Mouse (Mus musculus): ENCODE data around the gene Zpbp2. TPM values are rescaled to one million over a fixed set of nuclear protein-coding genes. Genes with fewer than 3 reads are reported as not detected.

The Zpbp2 gene
- total RNA-seq, 1 experiment, result 0.22 TPM

DNA sequence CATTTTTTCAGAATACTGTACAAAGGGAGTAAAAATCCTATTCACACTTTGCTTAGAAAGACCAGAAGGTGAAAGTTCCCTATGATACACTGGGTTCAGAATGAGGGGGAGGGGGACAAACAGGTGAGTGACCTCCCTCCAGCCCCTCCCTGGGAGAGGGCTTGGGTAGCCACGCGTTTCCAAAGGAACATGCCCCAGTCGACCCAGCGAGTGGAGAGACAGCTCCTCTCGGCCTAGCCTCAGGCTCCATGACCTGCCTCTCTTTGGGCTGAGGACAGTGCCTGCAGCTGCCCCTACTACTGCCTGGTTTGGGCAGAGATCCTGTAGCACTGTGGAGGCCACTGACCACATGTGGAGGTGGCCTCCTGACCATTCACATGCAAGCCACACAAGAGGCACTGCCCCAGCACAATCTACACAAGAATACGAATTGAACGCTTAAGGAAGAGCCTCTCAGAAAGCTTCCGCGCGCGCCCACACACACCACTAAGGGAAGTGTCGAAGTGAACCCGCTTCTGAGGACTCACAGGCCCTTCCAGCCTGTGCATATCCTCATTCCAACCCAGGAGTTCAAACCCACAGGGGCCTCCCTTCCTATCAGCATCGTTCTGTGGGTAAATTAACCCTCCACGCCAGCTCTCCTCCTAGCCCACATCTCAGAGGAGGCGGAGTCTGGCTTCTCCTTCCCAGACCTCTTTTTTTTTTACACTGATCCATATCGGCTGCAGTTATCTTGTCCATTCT is 30.6 kb downstream of the Zpbp2 start:
- in situ Hi-C loops (cut with MboI; ENCODE audit: low sequenced_read_pairs in 2 of 2, unreplicated experiment in 2 of 2), result no loop called here
- Histone ChIP-seq H3K4me1 (ENCODE audit: control insufficient read depth in 2 of 2, insufficient read depth in 2 of 2, low read length in 2 of 2, poor library complexity in 1 of 2) (peaks cover 6 to 34% of the 10 kb centered on the region in 2 experiments; a peak in 3 of 4 replicates), H3K9ac (ENCODE audit: insufficient read depth, low read depth, low read length, poor library complexity, severe bottlenecking) (peak overlapping the region; percentile 27; the same call in 1 of the 2 replicates), H3K9me3 (ENCODE audit: control insufficient read depth, insufficient read depth, low read depth, low read length) (no peaks in the 10 kb centered on the region), H3K4me3 (ENCODE audit: insufficient read depth in 1 of 2, low read depth in 1 of 2, low read length in 2 of 2, poor library complexity in 1 of 2, severe bottlenecking in 1 of 2) (peak overlapping the region in 1 of 2 experiments; percentile 37; a peak in 2 of 4 replicates), H3K27ac (ENCODE audit: insufficient read depth, low read depth, low read length, poor library complexity, severe bottlenecking) (no peak overlapping the region; the same call in 1 of the 2 replicates), H3K36me3 (ENCODE audit: control insufficient read depth, insufficient read depth, low read length, poor library complexity, severe bottlenecking) (peaks cover 15% of the 10 kb centered on the region)
- TF ChIP-seq MAFK (IDR thresholded peaks at IDR 0.05; ENCODE audit: insufficient read depth, low read depth, low read length) (no peak), ZNF384 (IDR thresholded peaks at IDR 0.05; ENCODE audit: low read depth, low read length) (no peak), CHD2 (IDR thresholded peaks at IDR 0.05; ENCODE audit: low read depth, low read length) (no peak), ZC3H11A (IDR thresholded peaks at IDR 0.05; ENCODE audit: borderline replicate concordance, low read depth, low read length) (no peak), HCFC1 (IDR thresholded peaks at IDR 0.05; ENCODE audit: borderline replicate concordance, insufficient read depth, low read length) (no peak)
- DNase-seq (ENCODE audit: low read depth, low spot score), result no peak

DNA sequence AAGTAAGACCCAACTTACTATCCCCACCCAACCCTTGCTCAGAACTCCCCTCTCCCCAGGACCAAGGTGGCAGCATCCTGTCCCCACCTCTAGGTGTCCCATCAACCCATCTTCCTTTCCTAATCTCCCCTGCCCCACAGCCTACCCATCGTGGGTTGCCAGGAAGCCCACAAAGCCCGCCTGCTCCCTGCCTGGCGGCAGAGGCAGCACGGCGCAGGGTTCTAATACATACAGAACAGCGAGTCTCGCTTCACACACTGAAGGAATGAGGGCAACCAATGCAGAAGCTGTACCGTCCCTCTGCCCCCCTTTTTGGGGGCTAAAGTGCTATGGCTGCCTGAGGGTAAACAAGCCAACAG is 31.1 kb downstream of the Zpbp2 start:
- TF ChIP-seq HCFC1 (IDR thresholded peaks at IDR 0.05; ENCODE audit: borderline replicate concordance, insufficient read depth, low read length) (no peak), MAFK (IDR thresholded peaks at IDR 0.05; ENCODE audit: insufficient read depth, low read depth, low read length) (no peak), CHD2 (IDR thresholded peaks at IDR 0.05; ENCODE audit: low read depth, low read length) (no peak), ZC3H11A (IDR thresholded peaks at IDR 0.05; ENCODE audit: borderline replicate concordance, low read depth, low read length) (no peak), ZNF384 (IDR thresholded peaks at IDR 0.05; ENCODE audit: low read depth, low read length) (no peak)
- DNase-seq (ENCODE audit: low read depth, low spot score), result no peak
- H3K9ac ChIP-seq (ENCODE audit: insufficient read depth, low read depth, low read length, poor library complexity, severe bottlenecking), result no peak overlapping the region
- H3K36me3 ChIP-seq (ENCODE audit: control insufficient read depth, insufficient read depth, low read length, poor library complexity, severe bottlenecking), result peaks cover 15% of the 10 kb centered on the region
- no peaks in the 10 kb centered on the region for H3K9me3 ChIP-seq (ENCODE audit: control insufficient read depth, insufficient read depth, low read depth, low read length)
- in situ Hi-C loops (cut with MboI; ENCODE audit: low sequenced_read_pairs in 2 of 2, unreplicated experiment in 2 of 2), result no loop called here
- H3K27ac ChIP-seq (ENCODE audit: insufficient read depth, low read depth, low read length, poor library complexity, severe bottlenecking), result no peak overlapping the region
- H3K4me3 ChIP-seq (ENCODE audit: insufficient read depth in 1 of 2, low read depth in 1 of 2, low read length in 2 of 2, poor library complexity in 1 of 2, severe bottlenecking in 1 of 2), result no peak overlapping the region
- H3K4me1 ChIP-seq (ENCODE audit: control insufficient read depth in 2 of 2, insufficient read depth in 2 of 2, low read length in 2 of 2, poor library complexity in 1 of 2), result peaks cover 6 to 34% of the 10 kb centered on the region in 2 experiments; a peak in 3 of 4 replicates

DNA sequence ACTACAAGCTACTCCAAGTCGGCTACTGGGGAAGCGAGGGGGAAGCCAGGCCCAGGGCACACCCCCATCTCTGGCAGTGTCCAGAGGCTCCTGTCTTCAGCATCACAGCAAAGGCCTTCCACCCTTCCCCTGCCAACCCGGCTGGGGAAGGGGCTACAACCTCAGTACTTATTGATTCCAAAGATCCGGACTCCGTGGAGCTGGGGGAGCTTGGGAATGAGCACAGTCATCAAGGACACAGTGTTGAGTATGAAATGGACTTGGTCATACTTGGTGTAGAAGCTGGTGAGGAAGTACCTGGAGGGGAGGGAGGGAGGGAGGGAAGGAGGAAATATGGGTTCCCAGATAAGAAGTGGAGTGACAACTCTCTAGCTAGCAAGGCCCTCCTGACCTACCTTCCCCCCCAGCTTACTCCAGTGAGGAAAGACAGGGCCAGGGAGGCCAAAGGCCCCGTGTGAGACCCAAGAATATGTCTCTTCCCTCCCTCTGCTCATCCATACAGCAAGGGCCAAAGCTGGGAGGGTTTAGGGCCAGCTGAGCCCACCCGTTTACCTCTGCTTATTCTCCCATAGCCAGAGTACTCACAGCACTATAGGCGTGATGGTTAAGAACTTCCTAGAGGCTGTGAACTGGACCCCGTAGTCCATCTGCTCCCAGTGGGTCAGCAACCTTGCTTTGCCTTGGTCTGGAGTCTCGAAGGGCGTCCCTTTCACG is 31.8 kb downstream of the Zpbp2 start:
- no peaks in the 10 kb centered on the region for H3K9me3 ChIP-seq (ENCODE audit: control insufficient read depth, insufficient read depth, low read depth, low read length)
- peaks cover 15% of the 10 kb centered on the region for H3K36me3 ChIP-seq (ENCODE audit: control insufficient read depth, insufficient read depth, low read length, poor library complexity, severe bottlenecking)
- TF ChIP-seq HCFC1 (IDR thresholded peaks at IDR 0.05; ENCODE audit: borderline replicate concordance, insufficient read depth, low read length), result no peak
- no peak for TF ChIP-seq CHD2 (IDR thresholded peaks at IDR 0.05; ENCODE audit: low read depth, low read length)
- TF ChIP-seq MAFK (IDR thresholded peaks at IDR 0.05; ENCODE audit: insufficient read depth, low read depth, low read length), result no peak
- no peak for TF ChIP-seq ZC3H11A (IDR thresholded peaks at IDR 0.05; ENCODE audit: borderline replicate concordance, low read depth, low read length)
- no peak for TF ChIP-seq ZNF384 (IDR thresholded peaks at IDR 0.05; ENCODE audit: low read depth, low read length)
- no peak overlapping the region for H3K27ac ChIP-seq (ENCODE audit: insufficient read depth, low read depth, low read length, poor library complexity, severe bottlenecking)
- in situ Hi-C loops (cut with MboI; ENCODE audit: low sequenced_read_pairs in 2 of 2, unreplicated experiment in 2 of 2), result no loop called here
- DNase-seq (ENCODE audit: low read depth, low spot score), result no peak
- peaks cover 6 to 36% of the 10 kb centered on the region in 2 experiments for H3K4me1 ChIP-seq (ENCODE audit: control insufficient read depth in 2 of 2, insufficient read depth in 2 of 2, low read length in 2 of 2, poor library complexity in 1 of 2)
- H3K9ac ChIP-seq (ENCODE audit: insufficient read depth, low read depth, low read length, poor library complexity, severe bottlenecking), result no peak overlapping the region
- H3K4me3 ChIP-seq (ENCODE audit: insufficient read depth in 1 of 2, low read depth in 1 of 2, low read length in 2 of 2, poor library complexity in 1 of 2, severe bottlenecking in 1 of 2), result no peak overlapping the region

DNA sequence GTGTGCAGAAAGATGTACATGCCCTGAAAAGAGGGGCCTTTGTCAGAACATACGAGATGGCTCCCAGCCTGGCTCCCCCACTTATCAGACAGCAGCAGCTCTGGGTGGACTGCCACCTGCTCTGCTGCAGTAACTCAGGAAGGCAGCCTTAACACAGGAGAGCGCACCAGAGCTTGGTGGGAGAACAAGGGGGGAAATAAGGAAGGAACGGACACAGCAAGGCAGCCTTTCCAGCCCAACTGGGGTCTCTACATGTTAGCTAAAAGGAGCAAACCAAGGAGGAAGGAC is 32.3 kb downstream of the Zpbp2 start:
- Histone ChIP-seq H3K4me1 (ENCODE audit: control insufficient read depth in 2 of 2, insufficient read depth in 2 of 2, low read length in 2 of 2, poor library complexity in 1 of 2) (peaks cover 6 to 37% of the 10 kb centered on the region in 2 experiments), H3K9me3 (ENCODE audit: control insufficient read depth, insufficient read depth, low read depth, low read length) (no peaks in the 10 kb centered on the region), H3K27ac (ENCODE audit: insufficient read depth, low read depth, low read length, poor library complexity, severe bottlenecking) (no peak overlapping the region), H3K36me3 (ENCODE audit: control insufficient read depth, insufficient read depth, low read length, poor library complexity, severe bottlenecking) (peaks cover 15% of the 10 kb centered on the region), H3K9ac (ENCODE audit: insufficient read depth, low read depth, low read length, poor library complexity, severe bottlenecking) (no peak overlapping the region), H3K4me3 (ENCODE audit: insufficient read depth in 1 of 2, low read depth in 1 of 2, low read length in 2 of 2, poor library complexity in 1 of 2, severe bottlenecking in 1 of 2) (no peak overlapping the region)
- no peak for TF ChIP-seq ZNF384 (IDR thresholded peaks at IDR 0.05; ENCODE audit: low read depth, low read length)
- no peak for TF ChIP-seq HCFC1 (IDR thresholded peaks at IDR 0.05; ENCODE audit: borderline replicate concordance, insufficient read depth, low read length)
- TF ChIP-seq ZC3H11A (IDR thresholded peaks at IDR 0.05; ENCODE audit: borderline replicate concordance, low read depth, low read length), result no peak
- no peak for TF ChIP-seq CHD2 (IDR thresholded peaks at IDR 0.05; ENCODE audit: low read depth, low read length)
- no peak for TF ChIP-seq MAFK (IDR thresholded peaks at IDR 0.05; ENCODE audit: insufficient read depth, low read depth, low read length)
- no peak for DNase-seq (ENCODE audit: low read depth, low spot score)
- in situ Hi-C loops (cut with MboI; ENCODE audit: low sequenced_read_pairs in 2 of 2, unreplicated experiment in 2 of 2), result no loop called here
